Mouse (Mus musculus): ENCODE measurements around the gene Fat2.

DNA sequence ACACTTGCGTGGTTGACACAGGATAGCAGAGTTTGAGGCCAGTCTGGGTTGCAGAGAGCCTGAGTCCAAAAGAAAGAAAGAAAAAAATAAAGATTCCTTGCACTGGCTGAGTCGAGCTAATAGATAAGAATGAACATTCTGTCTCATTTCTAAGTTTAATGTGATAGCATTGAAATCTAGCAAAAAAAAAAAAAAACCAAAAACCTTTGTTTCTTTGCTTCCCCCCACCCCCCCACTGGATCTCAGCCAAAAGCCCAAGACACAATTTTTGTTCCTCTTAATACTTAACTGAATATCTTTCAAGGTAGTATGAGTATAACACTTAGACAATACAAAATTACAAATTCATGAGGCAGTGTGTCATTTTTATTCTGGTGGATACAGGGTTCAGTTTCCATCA is 127.3 kb downstream of the Fat2 start:
- TF ChIP-seq CHD2 (IDR thresholded peaks at IDR 0.05; ENCODE audit: low read depth, low read length), result no peak
- no peak for TF ChIP-seq ZC3H11A (IDR thresholded peaks at IDR 0.05; ENCODE audit: borderline replicate concordance, low read depth, low read length)

All from ES-E14 (cell line).